Comparison of ENCODE assay signal across 23 mouse cellular contexts in genomic region chr13:41327546-41327945, GRCm38 (mm10). TPM values are rescaled to one million over a fixed set of nuclear protein-coding genes. Genes with fewer than 3 reads are reported as not detected.
DNase-seq lines count a peak whose midpoint lies in the region; ATAC-seq and TF ChIP-seq lines count a peak whose summit lies in the region.
"Had no signal": no experiment of that assay in that cellular context is flagged by ENCODE, and none has a peak within 500 bp of the region (broad histone marks: within the 10 kb centered on the region; RNA-seq: fewer than 3 reads in every experiment).

No protein-coding gene starts in this region.

- in situ Hi-C loops in Patski (cut with MboI; ENCODE audit: low pct_unique_long_range_greater_than_20kb): no loop called here

- ATAC-seq in Patski: peak; percentile 47
- ATAC-seq in megakaryocyte progenitor cell, adult 5-6 weeks (replicated peaks; ENCODE audit: poor library complexity): peak; percentile 68
- ATAC-seq: CD4-positive, CD25-positive, alpha-beta regulatory T cell, adult 4 months; inflammation-experienced regulatory T-cells, adult 6 months had no signal

- H3K27me3 ChIP-seq in kidney, adult 2 months (replicated peaks; ENCODE audit: control insufficient read depth, insufficient read depth, low read length): no peaks in the 10 kb centered on the region
- no peaks in the 10 kb centered on the region for H3K27me3 ChIP-seq in Patski
- H3K27me3 ChIP-seq: midbrain, embryonic 12.5 days had no signal

- CTCF ChIA-PET in Patski (lab: Charles Lee): no interaction called here

- TF ChIP-seq CTCF in kidney, adult 2 months (conservative IDR thresholded peaks at IDR 0.05; ENCODE audit: insufficient read depth, insufficient read length, low read depth, low read length): no peak
- no peak for TF ChIP-seq CTCF in Patski (IDR thresholded peaks at IDR 0.05)

- no peak overlapping the region for H3K4me3 ChIP-seq in kidney, adult 2 months (ENCODE audit: insufficient read depth, low read depth, low read length)
- H3K4me3 ChIP-seq: midbrain, embryonic 12.5 days; myocyte had no signal

- DNase-seq in kidney, adult 2 months: peak; percentile 47
- no peak for DNase-seq in kidney, adult 8-10 months
- peak; percentile 85 for DNase-seq in 416B (ENCODE audit: low read depth)
- DNase-seq in Patski (ENCODE audit: low read depth, low spot score): no peak
- DNase-seq in cerebellum, adult 11 months: no peak
- no peak for DNase-seq in adrenal gland, postnatal 25 days
- DNase-seq: adrenal gland, postnatal 10 days; cerebellum, adult 9-10 months; heart, postnatal 10 days; kidney, postnatal 10 days; right cerebral cortex, postnatal 25 days had no signal

- peaks cover 2% of the 10 kb centered on the region; the same call in 1 of the 2 replicates for H3K36me3 ChIP-seq in kidney, adult 2 months (ENCODE audit: control insufficient read depth, insufficient read depth, low read length)
- H3K36me3 ChIP-seq: midbrain, embryonic 12.5 days had no signal

- H3K4me1 ChIP-seq in kidney, adult 2 months (ENCODE audit: control insufficient read depth, insufficient read depth, low read length): peaks cover 32% of the 10 kb centered on the region

- H3K27ac ChIP-seq in kidney, adult 2 months (ENCODE audit: insufficient read depth, low read depth, low read length): peak overlapping the region; percentile 0
- H3K27ac ChIP-seq: midbrain, embryonic 12.5 days had no signal

- POLR2A ChIA-PET in Patski (lab: Charles Lee): interaction anchor here (0.6 to 0.7 kb wide), 2 partner anchors 245 to 986 kb away, joined by 3 to 4 read pairs; no protein-coding TSS in a partner anchor

- no peak for TF ChIP-seq POLR2A in kidney, adult 2 months (IDR thresholded peaks at IDR 0.05; ENCODE audit: low read depth, low read length)

- WGBS in kidney, adult 2 months: 20% methylated on average over 7 of the region's 7 CpGs

RNA-seq across cellular contexts. Expression of gene Gm17364, which starts 53.8 kb away (rescaled TPM):
- not detected in 2 replicates for polyA plus RNA-seq in kidney, adult 2 months (2012; rRNA removed)
- polyA plus RNA-seq in Patski (2021): not detected
- total RNA-seq in megakaryocyte progenitor cell, adult 5-6 weeks (2015): not detected in 2 replicates
- total RNA-seq in megakaryocyte progenitor cell, adult 5-6 weeks (2017): not detected in 2 replicates
- total RNA-seq in adrenal gland, postnatal 25 days (2021): not detected in 2 replicates
- total RNA-seq: adrenal gland, postnatal 10 days; gastrocnemius, adult 18-20 months; heart, adult 8-10 months; heart, postnatal 10 days; layer of hippocampus, postnatal 10 days; left cerebral cortex, postnatal 14 days; liver, adult 2 months had no signal
- polyA plus RNA-seq: CD4-positive, CD25-positive, alpha-beta regulatory T cell, adult 4 months; inflammation-experienced regulatory T-cells, adult 6 months; liver, adult 2 months; lung, embryonic 16.5 days; midbrain, embryonic 12.5 days; myocyte; urinary bladder, adult 2 months had no signal

Comparison
In these comparisons a context has a peak if more than half of its experiments do, and no peak if none do; other contexts are left out.
1. DNase-seq: peak in kidney, adult 2 months (single experiment) and 416B (single experiment); none in kidney, adult 8-10 months (0 of 2), Patski (single experiment), cerebellum, adult 11 months (single experiment) and adrenal gland, postnatal 25 days (single experiment).